Mouse (Mus musculus): ENCODE data around the gene Clcn6. TPM values are rescaled to one million over a fixed set of nuclear protein-coding genes. Genes with fewer than 3 reads are reported as not detected.

Gene Clcn6
- polyA plus RNA-seq, 1 experiment from 2014 or later = 6.2 TPM

DNA sequence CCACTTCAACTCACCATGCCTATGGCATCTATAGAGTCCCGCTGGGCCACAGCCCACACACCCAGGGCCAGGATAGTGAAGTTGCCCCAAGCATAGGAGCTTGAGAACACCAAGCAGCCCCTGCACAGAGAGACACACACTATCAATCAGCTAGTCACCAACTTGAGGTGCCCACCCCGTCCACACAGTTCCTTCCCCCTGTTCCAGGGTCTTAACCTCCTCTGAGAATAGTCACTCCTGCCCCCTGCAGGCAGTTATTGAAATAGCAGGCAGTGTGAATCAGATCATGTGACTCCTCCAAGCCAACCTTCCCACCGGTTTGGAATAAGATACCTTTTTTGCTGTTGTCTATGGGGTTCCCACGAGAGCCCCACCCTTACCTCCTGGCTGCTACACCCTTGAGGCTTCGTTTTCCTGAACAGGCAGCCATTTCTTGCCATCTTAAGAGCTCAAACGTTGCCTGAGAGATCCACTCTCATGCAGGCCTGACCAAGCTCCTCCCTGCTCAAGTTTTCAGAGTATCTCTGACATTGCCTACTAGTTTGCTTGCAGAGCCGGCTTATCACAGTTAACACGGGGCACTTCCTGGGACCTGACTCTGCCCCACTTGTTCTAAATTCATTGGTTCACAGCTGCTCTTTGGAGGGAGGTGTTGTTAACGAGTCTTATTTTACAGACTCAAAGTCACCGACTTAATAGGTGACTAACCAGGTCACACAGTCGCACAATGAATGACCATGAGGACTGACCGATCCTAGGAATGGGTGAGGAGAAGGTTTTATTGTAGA is 43.8 kb upstream of the Clcn6 start:
- ATAC-seq (ENCODE audit: insufficient number of reproducible peaks, insufficient read depth, low FRiP score, low read depth) = no peak
- 50% methylated on average over 12 of the region's 12 CpGs for WGBS
- H3K36me3 ChIP-seq (ENCODE audit: control insufficient read depth, insufficient read depth, low read length) = no peaks in the 10 kb centered on the region; the same call in none of the 2 replicates
- H3K27ac ChIP-seq (ENCODE audit: low read length) = no peak overlapping the region
- H3K27me3 ChIP-seq (ENCODE audit: control insufficient read depth, insufficient read depth, low read length) = no peaks in the 10 kb centered on the region
- no peak overlapping the region for H3K9ac ChIP-seq (replicated peaks; ENCODE audit: low read depth, low read length)
- no peaks in the 10 kb centered on the region for H3K9me3 ChIP-seq (ENCODE audit: control insufficient read depth, low read depth, low read length)
- H3K4me2 ChIP-seq (replicated peaks; ENCODE audit: low read depth, low read length) = no peak overlapping the region
- no peak overlapping the region for H3K4me3 ChIP-seq (ENCODE audit: low read depth, low read length)
- H3K4me1 ChIP-seq (ENCODE audit: control insufficient read depth, insufficient read depth, low read length) = peaks cover 16% of the 10 kb centered on the region; the same call in 1 of the 2 replicates

DNA sequence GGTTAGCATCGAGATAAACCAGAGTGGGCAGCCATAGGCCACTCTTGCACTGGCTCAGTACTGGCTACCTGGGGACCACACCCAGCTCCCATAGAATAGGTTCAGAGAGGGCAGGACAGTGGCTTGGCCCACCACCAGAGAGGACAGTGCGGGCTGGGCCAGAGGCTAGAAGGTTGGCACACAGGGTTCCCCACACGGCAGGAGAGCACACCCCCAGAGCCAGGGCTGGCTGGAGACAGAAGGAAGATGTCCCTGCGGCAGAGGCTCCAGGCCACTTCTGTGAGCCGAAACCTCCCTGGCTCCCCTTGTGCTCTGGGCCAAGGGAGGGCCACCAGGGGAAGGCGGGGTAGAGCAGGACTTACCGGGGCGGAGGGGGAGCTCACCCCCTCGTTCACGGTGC is 42.6 kb upstream of the Clcn6 start:
- no peaks in the 10 kb centered on the region; the same call in none of the 2 replicates for H3K36me3 ChIP-seq (ENCODE audit: control insufficient read depth, insufficient read depth, low read length)
- no peak overlapping the region for H3K27ac ChIP-seq (ENCODE audit: low read length)
- H3K4me3 ChIP-seq (ENCODE audit: low read depth, low read length) = no peak overlapping the region
- H3K4me1 ChIP-seq (ENCODE audit: control insufficient read depth, insufficient read depth, low read length) = peaks cover 11% of the 10 kb centered on the region; the same call in 1 of the 2 replicates
- no peak overlapping the region for H3K9ac ChIP-seq (replicated peaks; ENCODE audit: low read depth, low read length)
- H3K4me2 ChIP-seq (replicated peaks; ENCODE audit: low read depth, low read length) = no peak overlapping the region
- H3K27me3 ChIP-seq (ENCODE audit: control insufficient read depth, insufficient read depth, low read length) = no peaks in the 10 kb centered on the region
- 89% methylated on average over 10 of the region's 10 CpGs for WGBS
- ATAC-seq (ENCODE audit: insufficient number of reproducible peaks, insufficient read depth, low FRiP score, low read depth) = no peak
- no peaks in the 10 kb centered on the region for H3K9me3 ChIP-seq (ENCODE audit: control insufficient read depth, low read depth, low read length)

DNA sequence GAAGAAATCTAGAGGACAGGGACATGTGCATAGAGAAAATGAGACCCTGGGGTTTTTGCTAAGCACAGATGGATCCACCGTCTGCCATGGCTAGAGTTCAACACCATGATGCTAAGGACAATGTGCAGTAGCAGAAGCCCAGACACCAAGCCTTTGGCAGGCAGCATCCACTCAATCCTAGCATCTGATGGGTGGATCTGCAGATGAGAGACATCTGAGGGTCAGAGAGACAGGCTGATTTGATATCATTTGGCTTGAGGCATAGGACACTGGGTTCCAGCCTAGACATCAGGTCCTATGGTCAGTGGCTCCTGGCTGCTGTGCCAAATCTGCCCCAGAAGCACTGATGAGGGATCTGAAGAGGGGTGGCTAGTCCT is 42.0 kb upstream of the Clcn6 start:
- WGBS = 90% methylated on average over 1 of the region's 1 CpGs
- H3K4me3 ChIP-seq (ENCODE audit: low read depth, low read length) = no peak overlapping the region
- H3K4me2 ChIP-seq (replicated peaks; ENCODE audit: low read depth, low read length) = no peak overlapping the region
- H3K27ac ChIP-seq (ENCODE audit: low read length) = no peak overlapping the region
- no peak for ATAC-seq (ENCODE audit: insufficient number of reproducible peaks, insufficient read depth, low FRiP score, low read depth)
- H3K36me3 ChIP-seq (ENCODE audit: control insufficient read depth, insufficient read depth, low read length) = no peaks in the 10 kb centered on the region; the same call in none of the 2 replicates
- H3K9me3 ChIP-seq (ENCODE audit: control insufficient read depth, low read depth, low read length) = no peaks in the 10 kb centered on the region
- H3K27me3 ChIP-seq (ENCODE audit: control insufficient read depth, insufficient read depth, low read length) = no peaks in the 10 kb centered on the region
- peaks cover 11% of the 10 kb centered on the region; the same call in 1 of the 2 replicates for H3K4me1 ChIP-seq (ENCODE audit: control insufficient read depth, insufficient read depth, low read length)
- no peak overlapping the region for H3K9ac ChIP-seq (replicated peaks; ENCODE audit: low read depth, low read length)

DNA sequence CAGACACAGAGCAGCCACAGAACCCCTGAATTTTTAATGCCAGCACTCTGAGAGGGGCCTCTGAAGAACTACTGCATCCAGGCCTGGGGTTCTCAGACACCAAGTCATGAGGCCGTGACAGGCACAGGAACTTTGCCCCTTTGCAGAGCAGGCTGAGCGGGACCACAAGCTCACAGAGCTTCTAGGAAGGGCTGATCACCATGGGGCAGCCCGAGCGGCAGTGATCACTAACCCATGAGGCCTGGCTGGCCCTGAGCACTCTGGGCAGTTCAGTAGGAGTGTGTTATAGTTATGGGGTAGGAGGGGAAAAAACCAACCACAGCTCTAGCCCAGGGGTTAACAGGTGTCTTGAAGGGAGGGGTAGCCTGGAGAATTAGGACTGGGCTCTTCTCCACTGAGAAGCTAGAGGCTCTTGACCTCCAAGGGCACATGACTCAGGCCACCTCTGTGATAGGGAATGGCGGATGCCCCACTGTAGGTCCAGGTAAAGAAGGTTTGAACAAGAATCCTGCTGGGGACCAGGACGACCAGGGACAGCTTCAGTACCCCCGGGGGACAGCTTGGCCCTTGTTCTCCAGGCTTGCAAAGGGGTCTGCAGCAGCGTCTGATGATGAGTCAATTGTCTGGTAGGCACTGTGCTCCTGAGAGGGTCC is 41.4 kb upstream of the Clcn6 start:
- Histone ChIP-seq H3K9ac (replicated peaks; ENCODE audit: low read depth, low read length) (no peak overlapping the region), H3K4me2 (replicated peaks; ENCODE audit: low read depth, low read length) (no peak overlapping the region), H3K4me3 (ENCODE audit: low read depth, low read length) (no peak overlapping the region), H3K27ac (ENCODE audit: low read length) (no peak overlapping the region), H3K36me3 (ENCODE audit: control insufficient read depth, insufficient read depth, low read length) (no peaks in the 10 kb centered on the region; the same call in none of the 2 replicates), H3K27me3 (ENCODE audit: control insufficient read depth, insufficient read depth, low read length) (no peaks in the 10 kb centered on the region), H3K9me3 (ENCODE audit: control insufficient read depth, low read depth, low read length) (no peaks in the 10 kb centered on the region), H3K4me1 (ENCODE audit: control insufficient read depth, insufficient read depth, low read length) (peaks cover 11% of the 10 kb centered on the region; the same call in 1 of the 2 replicates)
- ATAC-seq (ENCODE audit: insufficient number of reproducible peaks, insufficient read depth, low FRiP score, low read depth) = no peak
- WGBS = 91% methylated on average over 8 of the region's 8 CpGs

DNA sequence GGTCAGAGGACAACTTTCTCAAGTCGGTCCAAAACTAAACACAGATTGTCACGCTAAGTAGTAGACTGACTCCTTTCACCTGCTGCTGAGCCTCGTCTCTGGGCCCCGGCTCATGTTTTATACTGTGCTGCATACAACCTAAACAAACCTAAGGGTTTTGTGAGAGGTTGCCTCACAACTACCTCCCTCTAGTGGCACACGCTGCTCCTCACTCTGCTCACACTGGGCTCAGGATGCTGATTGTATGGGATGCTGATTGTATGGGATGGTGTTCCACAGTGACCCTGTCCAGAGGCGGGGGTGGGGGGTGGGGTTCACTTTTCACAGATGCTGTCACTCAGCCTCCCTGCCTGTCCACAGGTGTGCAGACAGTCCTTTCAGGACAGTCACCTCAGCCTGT is 40.6 kb upstream of the Clcn6 start:
- no peak overlapping the region for H3K9ac ChIP-seq (replicated peaks; ENCODE audit: low read depth, low read length)
- ATAC-seq (ENCODE audit: insufficient number of reproducible peaks, insufficient read depth, low FRiP score, low read depth) = no peak
- H3K4me3 ChIP-seq (ENCODE audit: low read depth, low read length) = no peak overlapping the region
- no peaks in the 10 kb centered on the region for H3K27me3 ChIP-seq (ENCODE audit: control insufficient read depth, insufficient read depth, low read length)
- no peaks in the 10 kb centered on the region for H3K9me3 ChIP-seq (ENCODE audit: control insufficient read depth, low read depth, low read length)
- peaks cover 8% of the 10 kb centered on the region; the same call in 1 of the 2 replicates for H3K4me1 ChIP-seq (ENCODE audit: control insufficient read depth, insufficient read depth, low read length)
- H3K36me3 ChIP-seq (ENCODE audit: control insufficient read depth, insufficient read depth, low read length) = no peaks in the 10 kb centered on the region; the same call in none of the 2 replicates
- H3K4me2 ChIP-seq (replicated peaks; ENCODE audit: low read depth, low read length) = no peak overlapping the region
- WGBS = 39% methylated on average over 6 of the region's 6 CpGs
- H3K27ac ChIP-seq (ENCODE audit: low read length) = no peak overlapping the region

DNA sequence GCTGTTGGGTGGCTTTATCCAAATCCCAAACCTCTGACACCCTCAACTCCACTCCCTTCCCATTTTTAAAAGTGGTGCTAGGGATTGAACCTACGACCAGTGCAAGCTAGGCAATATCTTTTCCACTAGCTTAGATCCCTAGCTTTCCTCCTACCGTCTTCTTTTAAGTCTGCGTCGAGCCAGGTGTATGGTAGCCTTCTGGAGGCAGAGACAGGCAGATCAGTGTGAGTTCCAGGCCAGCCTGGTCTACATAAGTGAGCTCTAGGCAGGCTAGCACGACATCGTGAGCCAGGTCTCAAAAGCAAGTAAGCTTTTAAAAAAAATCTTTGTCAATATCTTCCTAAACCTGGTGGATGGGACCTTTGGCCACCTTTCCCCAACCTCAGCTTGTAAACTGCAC is 37.3 kb upstream of the Clcn6 start:
- Histone ChIP-seq H3K4me1 (ENCODE audit: control insufficient read depth, insufficient read depth, low read length) (no peaks in the 10 kb centered on the region), H3K9ac (replicated peaks; ENCODE audit: low read depth, low read length) (no peak overlapping the region), H3K4me3 (ENCODE audit: low read depth, low read length) (no peak overlapping the region), H3K9me3 (ENCODE audit: control insufficient read depth, low read depth, low read length) (no peaks in the 10 kb centered on the region), H3K27ac (ENCODE audit: low read length) (no peak overlapping the region), H3K27me3 (ENCODE audit: control insufficient read depth, insufficient read depth, low read length) (no peaks in the 10 kb centered on the region), H3K4me2 (replicated peaks; ENCODE audit: low read depth, low read length) (no peak overlapping the region), H3K36me3 (ENCODE audit: control insufficient read depth, insufficient read depth, low read length) (no peaks in the 10 kb centered on the region; the same call in 1 of the 2 replicates)
- 84% methylated on average over 6 of the region's 6 CpGs for WGBS
- ATAC-seq (ENCODE audit: insufficient number of reproducible peaks, insufficient read depth, low FRiP score, low read depth) = no peak

DNA sequence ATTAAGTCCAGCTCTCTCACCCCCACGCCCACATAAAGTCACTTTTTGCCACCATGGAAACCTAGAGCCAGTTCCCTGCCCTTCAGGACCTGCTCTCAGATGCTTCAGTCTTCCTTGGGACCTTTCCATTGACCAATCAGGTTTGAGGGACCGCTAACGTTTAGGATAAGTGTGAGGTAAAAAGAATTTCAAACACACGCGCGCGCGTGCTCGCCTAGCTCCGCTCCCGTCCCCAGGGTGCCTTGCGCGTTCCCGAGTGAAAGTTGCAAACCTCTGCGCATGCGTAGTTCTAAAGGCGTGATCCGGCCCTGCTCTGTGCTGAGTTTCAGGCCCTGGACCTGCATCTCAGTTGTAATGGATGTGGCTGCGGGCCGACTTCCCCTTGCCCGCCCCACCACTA is 36.6 kb upstream of the Clcn6 start:
- Histone ChIP-seq H3K36me3 (ENCODE audit: control insufficient read depth, insufficient read depth, low read length) (no peaks in the 10 kb centered on the region; the same call in 1 of the 2 replicates), H3K4me1 (ENCODE audit: control insufficient read depth, insufficient read depth, low read length) (no peaks in the 10 kb centered on the region), H3K9me3 (ENCODE audit: control insufficient read depth, low read depth, low read length) (no peaks in the 10 kb centered on the region), H3K9ac (replicated peaks; ENCODE audit: low read depth, low read length) (no peak overlapping the region), H3K27me3 (ENCODE audit: control insufficient read depth, insufficient read depth, low read length) (no peaks in the 10 kb centered on the region), H3K4me3 (ENCODE audit: low read depth, low read length) (peak overlapping the region; percentile 26), H3K4me2 (replicated peaks; ENCODE audit: low read depth, low read length) (peak overlapping the region; percentile 57), H3K27ac (ENCODE audit: low read length) (no peak overlapping the region)
- WGBS = 43% methylated on average over 21 of the region's 21 CpGs
- ATAC-seq (ENCODE audit: insufficient number of reproducible peaks, insufficient read depth, low FRiP score, low read depth) = 0 out of 2 replicates have a peak, but pooled peaks have one; percentile 11

DNA sequence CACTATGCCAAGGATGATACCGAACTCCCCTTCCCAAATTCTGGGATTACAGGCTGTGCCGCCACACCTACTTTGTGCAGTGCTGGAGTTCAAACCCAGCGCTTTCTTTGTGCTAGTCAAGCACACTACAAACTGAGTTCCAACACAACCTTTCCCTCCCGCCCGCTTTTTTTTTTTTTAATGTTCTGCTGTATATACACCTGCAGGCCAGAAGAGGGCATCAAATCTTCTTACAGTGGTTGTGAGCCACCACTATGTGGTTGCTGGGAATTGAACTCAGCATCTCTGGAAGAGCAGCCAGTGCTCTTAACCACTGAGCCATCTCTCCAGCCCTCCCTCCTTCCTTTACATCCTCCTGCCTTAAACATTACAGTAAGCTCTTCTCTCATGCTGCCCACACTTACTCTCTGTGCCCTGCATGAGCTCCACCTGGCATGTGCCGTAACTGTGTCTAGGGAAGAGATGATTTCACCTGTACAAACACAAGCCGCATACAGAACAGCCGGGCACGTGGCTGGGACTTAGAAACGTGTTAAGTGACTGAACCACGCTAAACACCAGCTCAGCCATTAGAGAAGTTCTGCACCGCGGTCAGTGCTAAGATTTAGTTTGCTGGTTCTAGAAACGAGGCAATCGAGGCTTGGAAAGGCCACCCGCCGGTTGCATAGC is 36.0 kb upstream of the Clcn6 start:
- Histone ChIP-seq H3K27ac (ENCODE audit: low read length) (no peak overlapping the region), H3K9ac (replicated peaks; ENCODE audit: low read depth, low read length) (no peak overlapping the region), H3K4me3 (ENCODE audit: low read depth, low read length) (peak overlapping the region; percentile 26), H3K36me3 (ENCODE audit: control insufficient read depth, insufficient read depth, low read length) (no peaks in the 10 kb centered on the region; the same call in 1 of the 2 replicates), H3K9me3 (ENCODE audit: control insufficient read depth, low read depth, low read length) (no peaks in the 10 kb centered on the region), H3K4me1 (ENCODE audit: control insufficient read depth, insufficient read depth, low read length) (no peaks in the 10 kb centered on the region), H3K4me2 (replicated peaks; ENCODE audit: low read depth, low read length) (peak overlapping the region; percentile 57), H3K27me3 (ENCODE audit: control insufficient read depth, insufficient read depth, low read length) (no peaks in the 10 kb centered on the region)
- ATAC-seq (ENCODE audit: insufficient number of reproducible peaks, insufficient read depth, low FRiP score, low read depth) = 0 out of 2 replicates have a peak, but pooled peaks have one; percentile 19
- WGBS = 45% methylated on average over 17 of the region's 17 CpGs

Data from stomach, embryonic 14.5 days (tissue).